Mouse (Mus musculus): ENCODE data around the gene Pus7. TPM values are rescaled to one million over a fixed set of nuclear protein-coding genes. Genes with fewer than 3 reads are reported as not detected.

Pus7 gene
- polyA plus RNA-seq, 1 experiment from 2014 or later, result 31.5 TPM

GRCm38 (mm10) chr5:23749882-23750281 is 33.6 kb downstream of the Pus7 start:
- 71% methylated on average over 2 of the region's 2 CpGs for WGBS
- no peaks in the 10 kb centered on the region for H3K4me1 ChIP-seq (replicated peaks)
- ATAC-seq (ENCODE audit: insufficient number of reproducible peaks, insufficient read depth, low FRiP score, low TSS enrichment, low read depth), result no peak
- no peak overlapping the region for H3K4me2 ChIP-seq
- H3K4me3 ChIP-seq (replicated peaks), result no peak overlapping the region
- H3K27me3 ChIP-seq, result no peaks in the 10 kb centered on the region
- H3K36me3 ChIP-seq, result peaks cover 61% of the 10 kb centered on the region
- no peaks in the 10 kb centered on the region for H3K9me3 ChIP-seq
- no peak overlapping the region for H3K27ac ChIP-seq
- no peak overlapping the region for H3K9ac ChIP-seq (replicated peaks)

GRCm38 (mm10) chr5:23743261-23743660 is 40.2 kb downstream of the Pus7 start:
- 96% methylated on average over 12 of the region's 12 CpGs for WGBS
- Histone ChIP-seq H3K27ac (no peak overlapping the region), H3K4me2 (no peak overlapping the region), H3K9me3 (no peaks in the 10 kb centered on the region), H3K4me1 (replicated peaks) (no peaks in the 10 kb centered on the region), H3K36me3 (peaks cover 84% of the 10 kb centered on the region), H3K4me3 (replicated peaks) (no peak overlapping the region), H3K27me3 (no peaks in the 10 kb centered on the region), H3K9ac (replicated peaks) (no peak overlapping the region)
- ATAC-seq (ENCODE audit: insufficient number of reproducible peaks, insufficient read depth, low FRiP score, low TSS enrichment, low read depth), result no peak

GRCm38 (mm10) chr5:23737111-23737510 is 46.4 kb downstream of the Pus7 start:
- WGBS, result 86% methylated on average over 4 of the region's 4 CpGs
- peaks cover 27% of the 10 kb centered on the region for H3K36me3 ChIP-seq
- no peak overlapping the region for H3K9ac ChIP-seq (replicated peaks)
- H3K27ac ChIP-seq, result no peak overlapping the region
- no peaks in the 10 kb centered on the region for H3K4me1 ChIP-seq (replicated peaks)
- no peak for ATAC-seq (ENCODE audit: insufficient number of reproducible peaks, insufficient read depth, low FRiP score, low TSS enrichment, low read depth)
- H3K4me3 ChIP-seq (replicated peaks), result no peak overlapping the region
- no peak overlapping the region for H3K4me2 ChIP-seq
- H3K27me3 ChIP-seq, result no peaks in the 10 kb centered on the region
- H3K9me3 ChIP-seq, result no peaks in the 10 kb centered on the region

- no peak for ATAC-seq (ENCODE audit: insufficient number of reproducible peaks, insufficient read depth, low FRiP score, low TSS enrichment, low read depth)
- Histone ChIP-seq H3K9ac (replicated peaks) (no peak overlapping the region), H3K27ac (no peak overlapping the region), H3K4me3 (replicated peaks) (no peak overlapping the region), H3K4me2 (no peak overlapping the region), H3K9me3 (no peaks in the 10 kb centered on the region), H3K36me3 (peaks cover 21% of the 10 kb centered on the region; the same call in 1 of the 2 replicates), H3K27me3 (no peaks in the 10 kb centered on the region), H3K4me1 (replicated peaks) (no peaks in the 10 kb centered on the region)
- WGBS, result 80% methylated on average over 4 of the region's 4 CpGs
Observed at GRCm38 (mm10) chr5:23736366-23736765, 47.1 kb downstream of the Pus7 start.

- 87% methylated on average over 2 of the region's 2 CpGs for WGBS
- no peak for ATAC-seq (ENCODE audit: insufficient number of reproducible peaks, insufficient read depth, low FRiP score, low TSS enrichment, low read depth)
- no peak overlapping the region for H3K27ac ChIP-seq
Observed at GRCm38 (mm10) chr5:23721956-23722355, 61.6 kb downstream of the Pus7 start.

GRCm38 (mm10) chr5:23718881-23719328 is 64.6 kb downstream of the Pus7 start:
- Histone ChIP-seq H3K27ac (no peak overlapping the region), H3K27me3 (no peaks in the 10 kb centered on the region), H3K9ac (replicated peaks) (no peak overlapping the region), H3K4me2 (no peak overlapping the region), H3K4me3 (replicated peaks) (no peak overlapping the region), H3K9me3 (peaks cover 3% of the 10 kb centered on the region; the same call in 1 of the 2 replicates), H3K36me3 (no peaks in the 10 kb centered on the region), H3K4me1 (replicated peaks) (no peaks in the 10 kb centered on the region)
- no peak for ATAC-seq (ENCODE audit: insufficient number of reproducible peaks, insufficient read depth, low FRiP score, low TSS enrichment, low read depth)
- whole genome bisulfite sequencing, result 77% methylated on average over 4 of the region's 4 CpGs

More at GRCm38 (mm10) chr5:23721956-23722355, 61.6 kb downstream of the Pus7 start:
- Histone ChIP-seq H3K9ac (replicated peaks) (no peak overlapping the region), H3K4me2 (no peak overlapping the region), H3K27me3 (no peaks in the 10 kb centered on the region), H3K36me3 (no peaks in the 10 kb centered on the region), H3K9me3 (peaks cover 3% of the 10 kb centered on the region; the same call in 1 of the 2 replicates), H3K4me3 (replicated peaks) (no peak overlapping the region), H3K4me1 (replicated peaks) (no peaks in the 10 kb centered on the region)

GRCm38 (mm10) chr5:23718182-23718534 is 65.4 kb downstream of the Pus7 start:
- no peak for ATAC-seq (ENCODE audit: insufficient number of reproducible peaks, insufficient read depth, low FRiP score, low TSS enrichment, low read depth)
- Histone ChIP-seq H3K27ac (no peak overlapping the region), H3K9me3 (no peaks in the 10 kb centered on the region), H3K27me3 (no peaks in the 10 kb centered on the region), H3K36me3 (no peaks in the 10 kb centered on the region), H3K4me3 (replicated peaks) (no peak overlapping the region), H3K4me2 (no peak overlapping the region), H3K4me1 (replicated peaks) (no peaks in the 10 kb centered on the region), H3K9ac (replicated peaks) (no peak overlapping the region)
- WGBS, result 63% methylated on average over 1 of the region's 1 CpGs

- Histone ChIP-seq H3K4me2 (no peak overlapping the region), H3K27me3 (no peaks in the 10 kb centered on the region), H3K27ac (no peak overlapping the region), H3K9me3 (no peaks in the 10 kb centered on the region), H3K9ac (replicated peaks) (no peak overlapping the region), H3K36me3 (no peaks in the 10 kb centered on the region), H3K4me1 (replicated peaks) (no peaks in the 10 kb centered on the region), H3K4me3 (replicated peaks) (no peak overlapping the region)
- 78% methylated on average over 3 of the region's 3 CpGs for WGBS
- no peak for ATAC-seq (ENCODE audit: insufficient number of reproducible peaks, insufficient read depth, low FRiP score, low TSS enrichment, low read depth)
Observed at GRCm38 (mm10) chr5:23717469-23718181, 65.9 kb downstream of the Pus7 start.

GRCm38 (mm10) chr5:23713401-23714335 is 69.8 kb downstream of the Pus7 start:
- ATAC-seq (ENCODE audit: insufficient number of reproducible peaks, insufficient read depth, low FRiP score, low TSS enrichment, low read depth), result no peak
- peaks cover 18% of the 10 kb centered on the region for H3K9me3 ChIP-seq
- 94% methylated on average over 8 of the region's 8 CpGs for WGBS

GRCm38 (mm10) chr5:23712130-23713001 is 71.1 kb downstream of the Pus7 start:
- peak; percentile 99 for ATAC-seq (ENCODE audit: insufficient number of reproducible peaks, insufficient read depth, low FRiP score, low TSS enrichment, low read depth)
- no peaks in the 10 kb centered on the region for H3K27me3 ChIP-seq
- peak overlapping the region; percentile 79 for H3K9ac ChIP-seq (replicated peaks)
- H3K4me2 ChIP-seq, result peak overlapping the region; percentile 65
- H3K4me1 ChIP-seq (replicated peaks), result 0 out of 2 replicates have a peak, but pooled peaks cover 3% of the 10 kb centered on the region
- peak overlapping the region; percentile 78 for H3K4me3 ChIP-seq (replicated peaks)
- H3K27ac ChIP-seq, result peak overlapping the region; percentile 69; the same call in 1 of the 2 replicates
- peaks cover 37% of the 10 kb centered on the region for H3K36me3 ChIP-seq
- 8% methylated on average over 60 of the region's 60 CpGs for WGBS
- peaks cover 30% of the 10 kb centered on the region for H3K9me3 ChIP-seq

More at GRCm38 (mm10) chr5:23713401-23714335, 69.8 kb downstream of the Pus7 start:
- Histone ChIP-seq H3K9ac (replicated peaks) (no peak overlapping the region), H3K4me3 (replicated peaks) (no peak overlapping the region), H3K27me3 (no peaks in the 10 kb centered on the region), H3K36me3 (peaks cover 24% of the 10 kb centered on the region), H3K4me2 (no peak overlapping the region), H3K27ac (no peak overlapping the region), H3K4me1 (replicated peaks) (0 out of 2 replicates have a peak, but pooled peaks cover 3% of the 10 kb centered on the region)
